Mouse (Mus musculus) hindbrain, embryonic 13.5 days (tissue): ENCODE results near the gene Kat2b. TPM values are rescaled to one million over a fixed set of nuclear protein-coding genes. Genes with fewer than 3 reads are reported as not detected.
"Not testable (repeated sequence)": the region's sequence is repeated elsewhere in the genome, so short reads cannot be mapped to it uniquely, and the experiment has no call there.

Experiments
- ATAC-seq: fragments of 200-750 bp; cut with Nextera tagmentation; 2 replicates; pipeline ENCODE4 v1.8.0; 2017; ENCODE audit warnings: moderate TSS enrichment; ENCODE audit not compliant: low FRiP score
- H3K27ac ChIP-seq: fragments of 300-500 bp; sonication (generic); 2 replicates; pipeline ENCODE4 v1.5.1; 2015; ENCODE audit warnings: inconsistent platforms, mild to moderate bottlenecking, moderate library complexity
- H3K27me3 ChIP-seq: fragments of 300-500 bp; sonication (generic); 2 replicates; pipeline ENCODE4 v1.6.1; 2015; ENCODE audit warnings: mild to moderate bottlenecking, inconsistent platforms
- H3K36me3 ChIP-seq: fragments of 300-500 bp; sonication (generic); 2 replicates; pipeline ENCODE4 v1.6.1; 2015; ENCODE audit warnings: mild to moderate bottlenecking, inconsistent platforms
- H3K4me1 ChIP-seq: fragments of 300-500 bp; sonication (generic); replicated peaks from 2 replicates; pipeline ENCODE4 v1.6.1; 2015; ENCODE audit warnings: inconsistent platforms
- H3K4me2 ChIP-seq: fragments of 300-500 bp; sonication (generic); 2 replicates; pipeline ENCODE4 v1.6.1; 2015; ENCODE audit warnings: inconsistent platforms, mild to moderate bottlenecking, moderate library complexity
- H3K4me3 ChIP-seq: fragments of 300-500 bp; sonication (generic); 2 replicates; pipeline ENCODE4 v1.5.1; 2015; ENCODE audit warnings: mild to moderate bottlenecking, inconsistent platforms
- H3K9ac ChIP-seq: fragments of 300-500 bp; sonication (generic); 2 replicates; pipeline ENCODE4 v1.6.1; 2015; ENCODE audit warnings: mild to moderate bottlenecking, inconsistent platforms
- H3K9me3 ChIP-seq: fragments of 300-500 bp; sonication (generic); 2 replicates; pipeline ENCODE4 v1.6.1; 2016; ENCODE audit warnings: inconsistent platforms
- WGBS: fragments of 180-500 bp; shearing (Covaris S2); methylation state at CpG from one replicate; pipeline ENCODE4 v1.1.7; 2015; 5-methylcytosine and 5-hydroxymethylcytosine counted together
- polyA plus RNA-seq: library from polyadenylated mRNA; unstranded; fragments of >200 nt; fragmentation: Nextera tagmentation; extraction: Ambion mirVana; gene quantifications from 2 replicates; pipeline ENCODE4 v1.2.1, GENCODE M21; 2015

Gene Kat2b
- polyA plus RNA-seq, 1 experiment from 2014 or later: 8.9 TPM

GRCm38 (mm10) chr17:53694039-53694438 is 127.4 kb downstream of the Kat2b start:
- no peak overlapping the region for H3K4me3 ChIP-seq
- ATAC-seq: no peak
- no peaks in the 10 kb centered on the region for H3K36me3 ChIP-seq
- H3K9ac ChIP-seq: no peak overlapping the region
- no peak overlapping the region for H3K27ac ChIP-seq
- H3K4me1 ChIP-seq: peaks cover 6% of the 10 kb centered on the region; the same call in 1 of the 2 replicates
- 84% methylated on average over 2 of the region's 2 CpGs for WGBS
- no peaks in the 10 kb centered on the region for H3K27me3 ChIP-seq
- no peaks in the 10 kb centered on the region for H3K9me3 ChIP-seq
- H3K4me2 ChIP-seq: no peak overlapping the region

GRCm38 (mm10) chr17:53697521-53697920 is 130.9 kb downstream of the Kat2b start:
- not testable (repeated sequence) for H3K4me1 ChIP-seq, H3K4me3 ChIP-seq, H3K36me3 ChIP-seq, H3K27me3 ChIP-seq, H3K4me2 ChIP-seq, H3K9me3 ChIP-seq, H3K9ac ChIP-seq, H3K27ac ChIP-seq, ATAC-seq
- WGBS: 91% methylated on average over 8 of the region's 8 CpGs

GRCm38 (mm10) chr17:53714453-53714852 is 147.8 kb downstream of the Kat2b start:
- Histone ChIP-seq H3K36me3 (no peaks in the 10 kb centered on the region), H3K9ac (no peak overlapping the region), H3K4me2 (no peak overlapping the region), H3K4me1 (no peaks in the 10 kb centered on the region), H3K27ac (no peak overlapping the region), H3K4me3 (no peak overlapping the region), H3K9me3 (no peaks in the 10 kb centered on the region), H3K27me3 (no peaks in the 10 kb centered on the region)
- no peak for ATAC-seq
- WGBS: 72% methylated on average over 1 of the region's 1 CpGs

- not testable (repeated sequence) for ATAC-seq, H3K4me3 ChIP-seq, H3K4me2 ChIP-seq, H3K36me3 ChIP-seq, H3K9ac ChIP-seq, H3K9me3 ChIP-seq, H3K27me3 ChIP-seq, H3K27ac ChIP-seq, H3K4me1 ChIP-seq
- 71% methylated on average over 1 of the region's 1 CpGs for WGBS
Measured at GRCm38 (mm10) chr17:53715161-53715560, 148.5 kb downstream of the Kat2b start.

GRCm38 (mm10) chr17:53718474-53718873 is 151.8 kb downstream of the Kat2b start:
- no peaks in the 10 kb centered on the region for H3K9me3 ChIP-seq
- 65% methylated on average over 1 of the region's 1 CpGs for WGBS
- no peak overlapping the region for H3K4me3 ChIP-seq
- ATAC-seq: no peak
- no peak overlapping the region for H3K9ac ChIP-seq
- no peak overlapping the region for H3K4me2 ChIP-seq
- H3K27me3 ChIP-seq: no peaks in the 10 kb centered on the region
- H3K36me3 ChIP-seq: no peaks in the 10 kb centered on the region
- H3K4me1 ChIP-seq: no peaks in the 10 kb centered on the region
- no peak overlapping the region for H3K27ac ChIP-seq

- WGBS: 93% methylated on average over 3 of the region's 3 CpGs
- not testable (repeated sequence) for H3K4me2 ChIP-seq
Measured at GRCm38 (mm10) chr17:53718916-53719315, 152.3 kb downstream of the Kat2b start.

More at GRCm38 (mm10) chr17:53718916-53719315, 152.3 kb downstream of the Kat2b start:
- not testable (repeated sequence) for H3K36me3 ChIP-seq, H3K4me3 ChIP-seq, H3K4me1 ChIP-seq, H3K9me3 ChIP-seq, H3K9ac ChIP-seq, H3K27ac ChIP-seq, ATAC-seq, H3K27me3 ChIP-seq

Other genes with a start within 250 kb of the Kat2b start
- gene Efhb, start 103.5 kb upstream of the Kat2b start, polyA plus RNA-seq: 1.2 and 1.6 TPM in 2 replicates
- 97.0 and 102 TPM in 2 replicates for gene Rab5a, start 87.6 kb upstream of the Kat2b start, polyA plus RNA-seq
- 0.39 and 0.43 TPM in 2 replicates for gene Pp2d1, start 27.4 kb upstream of the Kat2b start, polyA plus RNA-seq
- 8.3 and 9.0 TPM in 2 replicates for gene Sgo1, start 122.5 kb downstream of the Kat2b start, polyA plus RNA-seq